In genomic region chr3:88213019-88213418, GRCm38 (mm10) we compare ENCODE assay signal across 15 mouse cellular contexts. TPM values are rescaled to one million over a fixed set of nuclear protein-coding genes. Genes with fewer than 3 reads are reported as not detected.
A peak's percentile ranks its signal among the peaks of the same experiment; 100 is the strongest.
DNase-seq lines count a peak whose midpoint lies in the region; ATAC-seq and TF ChIP-seq lines count a peak whose summit lies in the region.
"Had no signal": no experiment of that assay in that cellular context is flagged by ENCODE, and none has a peak within 500 bp of the region (broad histone marks: within the 10 kb centered on the region; RNA-seq: fewer than 3 reads in every experiment).

No protein-coding gene starts in this region.

- H3K9me3 ChIP-seq in forebrain, embryonic 13.5 days (replicated peaks) = no peaks in the 10 kb centered on the region
- H3K9me3 ChIP-seq in liver, embryonic 13.5 days (replicated peaks) = no peaks in the 10 kb centered on the region
- H3K9me3 ChIP-seq in neural tube, embryonic 13.5 days = no peaks in the 10 kb centered on the region
- H3K9me3 ChIP-seq: embryonic facial prominence, embryonic 15.5 days had no signal

- 0 out of 2 replicates have a peak, but pooled peaks cover 9% of the 10 kb centered on the region for H3K27me3 ChIP-seq in forebrain, embryonic 13.5 days
- peaks cover 98% of the 10 kb centered on the region for H3K27me3 ChIP-seq in liver, embryonic 13.5 days
- peaks cover 58% of the 10 kb centered on the region for H3K27me3 ChIP-seq in neural tube, embryonic 13.5 days

- TF ChIP-seq CTCF in layer of hippocampus, adult 2 months (conservative IDR thresholded peaks at IDR 0.05) = no peak

- peaks cover 67% of the 10 kb centered on the region for H3K36me3 ChIP-seq in forebrain, embryonic 13.5 days (ENCODE audit: poor library complexity, severe bottlenecking)
- H3K36me3 ChIP-seq in liver, embryonic 13.5 days = no peaks in the 10 kb centered on the region
- H3K36me3 ChIP-seq in neural tube, embryonic 13.5 days = peaks cover 20% of the 10 kb centered on the region
- H3K36me3 ChIP-seq: embryonic facial prominence, embryonic 15.5 days had no signal

- H3K27ac ChIP-seq in layer of hippocampus, adult 2 months = peak overlapping the region; percentile 99
- peak overlapping the region; percentile 100 for H3K27ac ChIP-seq in forebrain, embryonic 13.5 days
- no peak overlapping the region for H3K27ac ChIP-seq in liver, embryonic 13.5 days
- H3K27ac ChIP-seq in neural tube, embryonic 13.5 days (replicated peaks) = peak overlapping the region; percentile 98
- H3K27ac ChIP-seq: embryonic facial prominence, embryonic 15.5 days; macrophage had no signal

- H3K4me3 ChIP-seq in layer of hippocampus, adult 2 months = peak overlapping the region; percentile 81
- H3K4me3 ChIP-seq in forebrain, embryonic 13.5 days = peak overlapping the region; percentile 96
- no peak overlapping the region for H3K4me3 ChIP-seq in liver, embryonic 13.5 days (replicated peaks)
- peak overlapping the region; percentile 82 for H3K4me3 ChIP-seq in neural tube, embryonic 13.5 days
- H3K4me3 ChIP-seq: embryonic facial prominence, embryonic 15.5 days had no signal

- ATAC-seq in forebrain, embryonic 13.5 days = no peak
- ATAC-seq in liver, embryonic 13.5 days (ENCODE audit: low read depth) = peak; percentile 48
- ATAC-seq in neural tube, embryonic 13.5 days (ENCODE audit: low read depth) = no peak

- WGBS in forebrain, embryonic 13.5 days = 3% methylated on average over 2 of the region's 2 CpGs
- 3% methylated on average over 2 of the region's 2 CpGs for WGBS in liver, embryonic 13.5 days (ENCODE audit: insufficient replicate concordance)
- WGBS in neural tube, embryonic 13.5 days = 12% methylated on average over 2 of the region's 2 CpGs

- no peak for DNase-seq in layer of hippocampus, adult 2 months (ENCODE audit: low spot score in 2 of 2)
- DNase-seq in layer of hippocampus, adult 8-10 months (ENCODE audit: low spot score in 2 of 2) = no peak
- peak; percentile 8 for DNase-seq in liver, embryonic 13.5 days
- no peak for DNase-seq in thymus, adult 18-20 months
- DNase-seq in testis, postnatal 10 days (ENCODE audit: low spot score) = no peak
- DNase-seq in embryo, embryonic 10.5 days (ENCODE audit: low spot score) = no peak
- DNase-seq: adrenal gland, adult 8-10 months; B cell, adult 2 months; cerebellum, adult 11 months had no signal

- H3K4me2 ChIP-seq in forebrain, embryonic 13.5 days = peak overlapping the region; percentile 88
- H3K4me2 ChIP-seq in liver, embryonic 13.5 days = no peak overlapping the region
- H3K4me2 ChIP-seq in neural tube, embryonic 13.5 days = peak overlapping the region; percentile 88
- H3K4me2 ChIP-seq: embryonic facial prominence, embryonic 15.5 days; heart, embryonic 11.5 days had no signal

- peaks cover 59% of the 10 kb centered on the region for H3K4me1 ChIP-seq in forebrain, embryonic 13.5 days
- H3K4me1 ChIP-seq in liver, embryonic 13.5 days (replicated peaks) = peaks cover 36% of the 10 kb centered on the region
- H3K4me1 ChIP-seq in neural tube, embryonic 13.5 days (replicated peaks) = peaks cover 71% of the 10 kb centered on the region

- H3K9ac ChIP-seq in forebrain, embryonic 13.5 days = peak overlapping the region; percentile 100
- H3K9ac ChIP-seq in liver, embryonic 13.5 days = no peak overlapping the region
- H3K9ac ChIP-seq in neural tube, embryonic 13.5 days = peak overlapping the region; percentile 98
- H3K9ac ChIP-seq: embryonic facial prominence, embryonic 15.5 days had no signal

RNA-seq across cellular contexts. Expression of gene Rhbg, which starts 41.5 kb away (rescaled TPM):
- not detected for total RNA-seq in layer of hippocampus, adult 2 months (2021)
- total RNA-seq in layer of hippocampus, adult 8-10 months (2022) = not detected
- polyA plus RNA-seq in forebrain, embryonic 13.5 days (2015; fragmentation: Nextera tagmentation; extraction: Ambion mirVana) = 0.18 and 0.26 TPM in 2 replicates
- 14.7 and 15.4 TPM in 2 replicates for polyA plus RNA-seq in liver, embryonic 13.5 days (2015; fragmentation: Nextera tagmentation; extraction: Ambion mirVana)
- 0.15 and 0.67 TPM in 2 replicates for polyA plus RNA-seq in neural tube, embryonic 13.5 days (2015; fragmentation: Nextera tagmentation; extraction: Ambion mirVana)
- total RNA-seq: gastrocnemius, adult 18-20 months had no signal
- polyA plus RNA-seq: macrophage had no signal
